17 mouse cellular contexts compared by ENCODE assay signal in genomic region chr10:109907206-109907605, GRCm38 (mm10).
"Had no signal": no experiment of that assay in that cellular context is flagged by ENCODE, and none has a peak within 500 bp of the region (broad histone marks: within the 10 kb centered on the region; RNA-seq: fewer than 3 reads in every experiment).

No protein-coding gene starts in this region.

- ATAC-seq: hindbrain, embryonic 16.5 days; inflammation-experienced regulatory T-cells, adult 6 months; intestine, embryonic 15.5 days; intestine, postnatal 0 days had no signal

- DNase-seq: gastrocnemius, adult 2 months; gastrocnemius, postnatal 10 days; gastrocnemius, postnatal 25 days; heart, adult 18-20 months; heart, postnatal 10 days; heart, postnatal 4 days; kidney, adult 18-20 months; kidney, adult 8-10 months; kidney, postnatal 10 days; kidney, postnatal 36 days; layer of hippocampus, adult 9-11 months; layer of hippocampus, postnatal 36 days; left cerebral cortex, postnatal 4 days had no signal
